Mouse (Mus musculus) midbrain, embryonic 11.5 days (tissue): Measurements from ENCODE around the gene Mlx. TPM values are rescaled to one million over a fixed set of nuclear protein-coding genes. Genes with fewer than 3 reads are reported as not detected.
A peak's percentile ranks its signal among the peaks of the same experiment; 100 is the strongest.

Experiments
- ATAC-seq: fragments of 200-750 bp; cut with Nextera tagmentation; 2 replicates; pipeline ENCODE4 v1.8.0; 2017; ENCODE audit warnings: moderate TSS enrichment, moderate library complexity; ENCODE audit not compliant: low FRiP score
- DNase-seq: peaks from one replicate; pipeline ENCODE4 v3.0.0; 2015; ENCODE audit warnings: low spot score; ENCODE audit errors: missing footprints
- H3K27ac ChIP-seq: fragments of 300-500 bp; sonication (generic); 2 replicates; pipeline ENCODE4 v1.5.1; 2014; ENCODE audit warnings: low read depth, low read length
- H3K27me3 ChIP-seq: fragments of 300-500 bp; sonication (generic); 2 replicates; pipeline ENCODE4 v1.6.1; 2014; ENCODE audit warnings: mild to moderate bottlenecking, low read length, moderate library complexity, mixed read lengths; ENCODE audit not compliant: control insufficient read depth, insufficient read depth
- H3K36me3 ChIP-seq: fragments of 300-500 bp; sonication (generic); 2 replicates; pipeline ENCODE4 v1.6.1; 2014; ENCODE audit warnings: mild to moderate bottlenecking, low read length, moderate library complexity, mixed read lengths; ENCODE audit not compliant: control insufficient read depth, insufficient read depth
- H3K4me1 ChIP-seq: fragments of 300-500 bp; sonication (generic); 2 replicates; pipeline ENCODE4 v1.6.1; 2014; ENCODE audit warnings: low read length; ENCODE audit not compliant: control insufficient read depth, insufficient read depth
- H3K4me2 ChIP-seq: fragments of 300-500 bp; sonication (generic); 2 replicates; pipeline ENCODE4 v1.6.1; 2014; ENCODE audit warnings: mild to moderate bottlenecking, moderate library complexity
- H3K4me3 ChIP-seq: fragments of 300-500 bp; sonication (generic); 2 replicates; pipeline ENCODE4 v1.5.1; 2014; ENCODE audit warnings: low read depth, low read length
- H3K9ac ChIP-seq: fragments of 300-500 bp; sonication (generic); 2 replicates; pipeline ENCODE4 v1.6.1; 2014; ENCODE audit warnings: low read length
- H3K9me3 ChIP-seq: fragments of 300-500 bp; sonication (generic); 2 replicates; pipeline ENCODE4 v1.6.1; 2016; ENCODE audit warnings: low read length; ENCODE audit not compliant: control insufficient read depth
- WGBS: fragments of 180-500 bp; shearing (Covaris S2); extraction: QIAGEN DNeasy Blood & Tissue Kit; methylation state at CpG from one replicate; pipeline ENCODE4 v1.1.7; 2014; 5-methylcytosine and 5-hydroxymethylcytosine counted together
- microRNA-seq: library from miRNA; unstranded; fragments of <30 nt; microRNA quantifications from one replicate; pipeline ENCODE4, GENCODE M21; 2017
- polyA plus RNA-seq: library from polyadenylated mRNA; unstranded; fragments of >200 nt; fragmentation: Nextera tagmentation; extraction: Ambion mirVana; gene quantifications from 2 replicates; pipeline ENCODE4 v1.2.1, GENCODE M21; 2014

Mlx gene
- polyA plus RNA-seq, 1 experiment from 2014 or later, result 47.0 TPM

- Histone ChIP-seq H3K4me3 (no peak overlapping the region), H3K4me1 (no peaks in the 10 kb centered on the region), H3K9ac (no peak overlapping the region), H3K36me3 (no peaks in the 10 kb centered on the region), H3K9me3 (no peaks in the 10 kb centered on the region), H3K27me3 (no peaks in the 10 kb centered on the region), H3K27ac (no peak overlapping the region), H3K4me2 (no peak overlapping the region)
- no peak for ATAC-seq
- WGBS, result 80% methylated on average over 13 of the region's 13 CpGs
- peak; percentile 33 for DNase-seq
Measured at GRCm38 (mm10) chr11:101134217-101134865, 47.3 kb downstream of the Mlx start.

GRCm38 (mm10) chr11:101137000-101137399 is 49.9 kb downstream of the Mlx start:
- Histone ChIP-seq H3K36me3 (no peaks in the 10 kb centered on the region), H3K27me3 (no peaks in the 10 kb centered on the region), H3K4me1 (no peaks in the 10 kb centered on the region), H3K9me3 (no peaks in the 10 kb centered on the region), H3K27ac (no peak overlapping the region), H3K4me2 (no peak overlapping the region), H3K4me3 (no peak overlapping the region), H3K9ac (no peak overlapping the region)
- DNase-seq (peak; percentile 79), ATAC-seq (no peak)
- WGBS, result 85% methylated on average over 7 of the region's 7 CpGs

- peak; percentile 65; the same call in 1 of the 2 replicates for ATAC-seq
- 0 out of 2 replicates have a peak overlapping the region, but pooled peaks have one; percentile 0 for H3K9ac ChIP-seq
Measured at GRCm38 (mm10) chr11:101138536-101139181, 51.6 kb downstream of the Mlx start.

GRCm38 (mm10) chr11:101140164-101140819 is 53.2 kb downstream of the Mlx start:
- ATAC-seq, result no peak
- Histone ChIP-seq H3K4me1 (peaks cover 3% of the 10 kb centered on the region; the same call in 1 of the 2 replicates), H3K4me3 (peak overlapping the region; percentile 11; the same call in 1 of the 2 replicates), H3K27ac (no peak overlapping the region), H3K9me3 (no peaks in the 10 kb centered on the region), H3K4me2 (peak overlapping the region; percentile 41), H3K9ac (peak overlapping the region; percentile 6; the same call in 1 of the 2 replicates), H3K36me3 (no peaks in the 10 kb centered on the region), H3K27me3 (no peaks in the 10 kb centered on the region)
- 40% methylated on average over 27 of the region's 27 CpGs for WGBS
- DNase-seq, result peak; percentile 91

More at GRCm38 (mm10) chr11:101138536-101139181, 51.6 kb downstream of the Mlx start:
- Histone ChIP-seq H3K9me3 (no peaks in the 10 kb centered on the region), H3K27ac (no peak overlapping the region), H3K4me3 (no peak overlapping the region; the same call in 1 of the 2 replicates), H3K36me3 (no peaks in the 10 kb centered on the region), H3K4me2 (peak overlapping the region; percentile 22), H3K4me1 (no peaks in the 10 kb centered on the region), H3K27me3 (no peaks in the 10 kb centered on the region)
- peak; percentile 88 for DNase-seq
- 30% methylated on average over 15 of the region's 15 CpGs for WGBS

GRCm38 (mm10) chr11:101141088-101141487 is 54.0 kb downstream of the Mlx start:
- no peak overlapping the region for H3K9ac ChIP-seq
- H3K27ac ChIP-seq, result no peak overlapping the region
- ATAC-seq (no peak), DNase-seq (peak; percentile 71)
- H3K27me3 ChIP-seq, result no peaks in the 10 kb centered on the region
- H3K36me3 ChIP-seq, result no peaks in the 10 kb centered on the region
- H3K4me3 ChIP-seq, result no peak overlapping the region
- 75% methylated on average over 8 of the region's 8 CpGs for WGBS
- H3K9me3 ChIP-seq, result no peaks in the 10 kb centered on the region
- H3K4me2 ChIP-seq, result no peak overlapping the region
- peaks cover 3% of the 10 kb centered on the region; the same call in 1 of the 2 replicates for H3K4me1 ChIP-seq

Small RNA genes within 50 kb of the gene (microRNA-seq; reads per million reads assigned to microRNA genes)
- gene Gm27626, result not detected

Other genes starting within 250 kb of the Mlx start
- gene Stat5b, start 236.6 kb upstream of the Mlx start, polyA plus RNA-seq, result 14.6 and 17.3 TPM in 2 replicates
- 0.97 and 1.4 TPM in 2 replicates for gene Stat5a, start 227.9 kb upstream of the Mlx start, polyA plus RNA-seq
- gene Stat3, start 147.7 kb upstream of the Mlx start, polyA plus RNA-seq, result 22.8 and 24.0 TPM in 2 replicates
- gene Cavin1, start 116.4 kb upstream of the Mlx start, polyA plus RNA-seq, result 12.5 and 14.8 TPM in 2 replicates
- gene Atp6v0a1, start 77.8 kb upstream of the Mlx start, polyA plus RNA-seq, result 42.5 and 45.9 TPM in 2 replicates
- gene Naglu, start 17.3 kb upstream of the Mlx start, polyA plus RNA-seq, result 6.0 and 6.9 TPM in 2 replicates
- 0.10 TPM in 1 of 2 replicates, not detected in the other for gene Hsd17b1, start 8.9 kb upstream of the Mlx start, polyA plus RNA-seq
- gene Coasy, start 4.7 kb upstream of the Mlx start, polyA plus RNA-seq, result 53.2 and 53.3 TPM in 2 replicates
- 57.0 and 64.8 TPM in 2 replicates for gene Psmc3ip, start 8.2 kb downstream of the Mlx start, polyA plus RNA-seq
- gene Retreg3, start 32.6 kb downstream of the Mlx start, polyA plus RNA-seq, result 11.0 and 11.4 TPM in 2 replicates
- gene Tubg1, start 32.7 kb downstream of the Mlx start, polyA plus RNA-seq, result 96.3 and 108 TPM in 2 replicates
- 3.4 and 5.1 TPM in 2 replicates for gene Tubg2, start 68.6 kb downstream of the Mlx start, polyA plus RNA-seq
- 0.30 and 0.32 TPM in 2 replicates for gene Cntnap1, start 83.2 kb downstream of the Mlx start, polyA plus RNA-seq
- gene Plekhh3, start 84.1 kb downstream of the Mlx start, polyA plus RNA-seq, result 5.8 and 7.2 TPM in 2 replicates
- not detected in 2 replicates for gene Ccr10, start 88.2 kb downstream of the Mlx start, polyA plus RNA-seq
- gene Ezh1, start 139.2 kb downstream of the Mlx start, polyA plus RNA-seq, result 10.4 and 10.6 TPM in 2 replicates
- 65.6 and 73.4 TPM in 2 replicates for gene Ramp2, start 158.8 kb downstream of the Mlx start, polyA plus RNA-seq
- 122 and 130 TPM in 2 replicates for gene Vps25, start 166.4 kb downstream of the Mlx start, polyA plus RNA-seq
- gene Wnk4, start 173.3 kb downstream of the Mlx start, polyA plus RNA-seq, result 4.8 and 5.2 TPM in 2 replicates
- 1.4 and 1.7 TPM in 2 replicates for gene Cntd1, start 191.7 kb downstream of the Mlx start, polyA plus RNA-seq
- 213 and 220 TPM in 2 replicates for gene Coa3, start 191.8 kb downstream of the Mlx start, polyA plus RNA-seq
- 163 and 179 TPM in 2 replicates for gene Becn1, start 215.0 kb downstream of the Mlx start, polyA plus RNA-seq
- 146 and 154 TPM in 2 replicates for gene Psme3, start 228.9 kb downstream of the Mlx start, polyA plus RNA-seq
- 1.3 and 1.4 TPM in 2 replicates for gene Aoc2, start 237.8 kb downstream of the Mlx start, polyA plus RNA-seq
- gene Aoc3, start 243.3 kb downstream of the Mlx start, polyA plus RNA-seq, result not detected in 2 replicates